In the genomic region with DNA sequence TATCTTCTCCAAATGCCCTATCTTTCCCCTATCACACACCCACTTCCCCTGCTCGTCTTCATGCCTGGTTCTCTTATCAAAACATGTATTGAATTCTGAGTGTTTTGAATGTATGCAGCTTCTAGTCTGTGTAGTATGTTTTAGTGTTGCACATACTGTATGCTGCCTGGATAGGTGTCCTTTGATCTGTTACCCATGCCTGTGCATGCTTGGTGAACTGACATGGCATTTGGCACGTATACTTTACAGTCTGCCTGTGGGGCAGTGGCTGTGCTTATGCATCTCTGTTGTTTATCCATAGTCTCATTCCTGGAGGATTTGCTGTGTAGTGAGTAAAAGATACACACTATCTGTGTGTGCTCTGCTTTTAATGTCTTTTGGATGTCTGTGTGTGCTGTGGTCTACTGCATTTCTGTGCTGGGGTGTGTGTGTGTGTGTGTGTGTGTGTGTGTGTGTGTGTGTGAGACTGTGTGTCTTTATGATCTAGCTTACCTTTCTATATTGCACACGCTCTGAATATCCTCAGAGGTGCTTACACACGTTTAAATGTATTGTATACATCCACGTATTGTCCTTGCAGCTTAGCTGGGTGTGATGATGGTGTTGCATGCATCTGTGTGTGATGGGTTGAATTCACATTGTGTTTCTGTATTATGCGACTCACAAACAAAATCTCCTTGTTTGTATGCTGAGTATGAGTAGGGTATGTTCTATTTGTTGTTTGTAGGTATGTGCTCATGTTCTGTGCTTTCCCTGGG, we compare ENCODE assay signal across 9 mouse cellular contexts.
DNase-seq lines count a peak whose midpoint lies in the region; ATAC-seq and TF ChIP-seq lines count a peak whose summit lies in the region.
"Had no signal": no experiment of that assay in that cellular context is flagged by ENCODE, and none has a peak within 500 bp of the region (broad histone marks: within the 10 kb centered on the region; RNA-seq: fewer than 3 reads in every experiment).

No protein-coding gene starts in this region.

- H3K27ac ChIP-seq in forebrain, embryonic 11.5 days (ENCODE audit: low read depth, low read length), result no peak overlapping the region
- no peak overlapping the region for H3K27ac ChIP-seq in forebrain, postnatal 0 days (ENCODE audit: low read depth, low read length)
- no peak overlapping the region for H3K27ac ChIP-seq in lung, embryonic 15.5 days
- 0 out of 2 replicates have a peak overlapping the region, but pooled peaks have one; percentile 20 for H3K27ac ChIP-seq in limb, embryonic 10.5 days
- H3K27ac ChIP-seq in neural tube, embryonic 15.5 days (replicated peaks), result no peak overlapping the region
- H3K27ac ChIP-seq: embryonic facial prominence, embryonic 15.5 days had no signal

- H3K9ac ChIP-seq in forebrain, embryonic 11.5 days (ENCODE audit: low read length), result no peak overlapping the region
- H3K9ac ChIP-seq in forebrain, postnatal 0 days, result no peak overlapping the region
- H3K9ac ChIP-seq in lung, embryonic 15.5 days, result no peak overlapping the region
- no peak overlapping the region for H3K9ac ChIP-seq in neural tube, embryonic 15.5 days (replicated peaks)
- H3K9ac ChIP-seq: embryonic facial prominence, embryonic 15.5 days had no signal

- no peak for TF ChIP-seq CTCF in forebrain, postnatal 0 days (IDR thresholded peaks at IDR 0.05; ENCODE audit: low read depth)

- WGBS in forebrain, embryonic 11.5 days, result 72% methylated on average over 6 of the region's 6 CpGs
- 73% methylated on average over 6 of the region's 6 CpGs for WGBS in forebrain, postnatal 0 days
- WGBS in lung, embryonic 15.5 days, result 43% methylated on average over 6 of the region's 6 CpGs
- 76% methylated on average over 6 of the region's 6 CpGs for WGBS in limb, embryonic 10.5 days
- 77% methylated on average over 6 of the region's 6 CpGs for WGBS in neural tube, embryonic 15.5 days

- H3K4me1 ChIP-seq in forebrain, embryonic 11.5 days (replicated peaks; ENCODE audit: control insufficient read depth, insufficient read depth, low read length), result peaks cover 4% of the 10 kb centered on the region; the same call in 1 of the 2 replicates
- H3K4me1 ChIP-seq in forebrain, postnatal 0 days (ENCODE audit: insufficient read depth), result no peaks in the 10 kb centered on the region
- H3K4me1 ChIP-seq in lung, embryonic 15.5 days, result peaks cover 4% of the 10 kb centered on the region
- H3K4me1 ChIP-seq in limb, embryonic 10.5 days, result peaks cover 18% of the 10 kb centered on the region
- 0 out of 2 replicates have a peak, but pooled peaks cover 4% of the 10 kb centered on the region for H3K4me1 ChIP-seq in neural tube, embryonic 15.5 days

- H3K4me3 ChIP-seq in forebrain, embryonic 11.5 days (ENCODE audit: low read depth, low read length), result no peak overlapping the region
- no peak overlapping the region for H3K4me3 ChIP-seq in forebrain, postnatal 0 days (ENCODE audit: low read depth, low read length)
- no peak overlapping the region for H3K4me3 ChIP-seq in lung, embryonic 15.5 days
- no peak overlapping the region for H3K4me3 ChIP-seq in limb, embryonic 10.5 days
- no peak overlapping the region for H3K4me3 ChIP-seq in neural tube, embryonic 15.5 days (replicated peaks)
- H3K4me3 ChIP-seq: embryonic facial prominence, embryonic 15.5 days had no signal

- H3K36me3 ChIP-seq in forebrain, embryonic 11.5 days (ENCODE audit: control insufficient read depth, insufficient read depth, low read length), result no peaks in the 10 kb centered on the region
- no peaks in the 10 kb centered on the region for H3K36me3 ChIP-seq in forebrain, postnatal 0 days (ENCODE audit: insufficient read depth)
- no peaks in the 10 kb centered on the region for H3K36me3 ChIP-seq in lung, embryonic 15.5 days
- no peaks in the 10 kb centered on the region for H3K36me3 ChIP-seq in limb, embryonic 10.5 days
- H3K36me3 ChIP-seq in neural tube, embryonic 15.5 days, result no peaks in the 10 kb centered on the region
- H3K36me3 ChIP-seq: embryonic facial prominence, embryonic 15.5 days had no signal

- H3K4me2 ChIP-seq in forebrain, embryonic 11.5 days (ENCODE audit: low read depth, low read length, severe bottlenecking), result no peak overlapping the region
- H3K4me2 ChIP-seq in forebrain, postnatal 0 days (ENCODE audit: low read depth), result no peak overlapping the region
- no peak overlapping the region for H3K4me2 ChIP-seq in lung, embryonic 15.5 days
- H3K4me2 ChIP-seq in neural tube, embryonic 15.5 days, result no peak overlapping the region
- H3K4me2 ChIP-seq: embryonic facial prominence, embryonic 15.5 days had no signal

- no peaks in the 10 kb centered on the region for H3K27me3 ChIP-seq in forebrain, embryonic 11.5 days (ENCODE audit: control insufficient read depth, insufficient read depth, low read length)
- no peaks in the 10 kb centered on the region for H3K27me3 ChIP-seq in forebrain, postnatal 0 days (ENCODE audit: insufficient read depth, low read length)
- no peaks in the 10 kb centered on the region for H3K27me3 ChIP-seq in lung, embryonic 15.5 days
- no peaks in the 10 kb centered on the region for H3K27me3 ChIP-seq in limb, embryonic 10.5 days (ENCODE audit: low read depth, poor library complexity, severe bottlenecking)
- no peaks in the 10 kb centered on the region for H3K27me3 ChIP-seq in neural tube, embryonic 15.5 days (replicated peaks)
- H3K27me3 ChIP-seq: embryonic facial prominence, embryonic 15.5 days had no signal

- no peaks in the 10 kb centered on the region for H3K9me3 ChIP-seq in forebrain, embryonic 11.5 days (ENCODE audit: control insufficient read depth, low read length)
- no peaks in the 10 kb centered on the region for H3K9me3 ChIP-seq in forebrain, postnatal 0 days (ENCODE audit: low read length)
- no peaks in the 10 kb centered on the region for H3K9me3 ChIP-seq in lung, embryonic 15.5 days
- H3K9me3 ChIP-seq in limb, embryonic 10.5 days (replicated peaks), result no peaks in the 10 kb centered on the region
- no peaks in the 10 kb centered on the region for H3K9me3 ChIP-seq in neural tube, embryonic 15.5 days (replicated peaks)
- H3K9me3 ChIP-seq: embryonic facial prominence, embryonic 15.5 days had no signal

- peak; percentile 23 for ATAC-seq in forebrain, embryonic 11.5 days (replicated peaks; ENCODE audit: low FRiP score)
- no peak for ATAC-seq in forebrain, postnatal 0 days
- ATAC-seq in lung, embryonic 15.5 days (ENCODE audit: borderline replicate concordance, extremely low read depth, low FRiP score, low TSS enrichment), result peak; percentile 40; the same call in 1 of the 2 replicates
- peak; percentile 26; the same call in 1 of the 2 replicates for ATAC-seq in neural tube, embryonic 15.5 days (ENCODE audit: low FRiP score)

- no peak for DNase-seq in forebrain, embryonic 11.5 days (ENCODE audit: low spot score)
- DNase-seq in forebrain, postnatal 0 days, result no peak
- DNase-seq in lung, adult 18-20 months, result no peak
- no peak for DNase-seq in limb, embryonic 10.5 days (ENCODE audit: low spot score)
- no peak for DNase-seq in layer of hippocampus, adult 8-10 months (ENCODE audit: low spot score in 2 of 2)
- DNase-seq in thymus, postnatal 4 days, result no peak
